Mouse (Mus musculus): ENCODE measurements at regions not wholly inside any gene's neighbourhood (a gene's known extent, or its start where the extent isn't known, plus 50 kb on each side); places are given as distances from the start of the nearest gene placed in this dataset.

DNA sequence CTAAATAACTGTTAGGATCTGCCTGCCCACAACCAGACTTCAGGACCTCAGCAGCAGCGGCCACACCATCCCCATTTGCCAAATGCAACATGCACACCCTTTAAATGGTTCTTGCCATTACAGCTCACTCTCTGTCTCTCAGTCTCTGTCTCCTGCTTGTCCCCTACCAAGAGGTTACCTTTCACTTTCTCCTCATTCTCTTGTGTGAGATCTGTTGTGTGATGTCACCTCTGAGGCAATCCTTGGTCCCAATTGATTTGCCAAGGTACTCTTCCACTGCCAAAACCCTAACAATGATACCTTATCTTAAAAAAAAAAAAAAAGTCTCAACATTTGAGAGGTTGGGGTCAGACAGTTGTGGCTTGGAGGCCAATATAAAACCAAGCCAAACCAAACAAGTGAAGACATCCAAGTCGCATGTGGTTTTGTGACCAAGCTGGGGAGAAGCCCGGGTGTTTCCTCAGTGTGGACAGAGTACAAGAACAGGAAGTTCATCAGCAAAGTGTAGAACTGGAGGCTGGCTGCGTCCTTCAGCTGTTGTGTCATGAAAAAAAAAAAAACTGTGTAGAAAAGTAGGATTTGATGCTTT, 464.2 kb downstream of the Slc4a3 start:
- no peak for DNase-seq

GRCm38 (mm10) chr1:76018588-76018987, 472.5 kb downstream of the Slc4a3 start:
- DNase-seq: no peak

DNA sequence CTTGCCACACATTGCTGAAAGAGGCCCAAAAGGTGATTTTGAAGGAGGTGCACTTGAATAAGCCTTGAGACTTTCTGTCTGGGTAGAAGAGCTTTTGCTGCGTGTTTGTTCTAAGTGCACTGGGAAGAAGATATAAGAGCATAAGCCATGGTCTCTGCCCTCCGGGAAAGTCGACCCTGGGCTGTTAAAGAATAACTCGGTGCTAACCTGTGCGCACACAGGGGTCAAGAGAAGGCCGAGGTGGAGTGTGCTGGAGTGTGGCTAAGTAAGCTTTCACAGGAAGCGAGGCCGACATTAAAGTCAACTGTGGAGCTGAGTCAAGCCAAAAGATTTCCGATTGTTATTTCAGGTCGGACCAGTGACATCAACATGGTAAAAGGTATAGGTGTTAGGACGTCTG, 473.0 kb downstream of the Slc4a3 start:
- no peak for DNase-seq

DNA sequence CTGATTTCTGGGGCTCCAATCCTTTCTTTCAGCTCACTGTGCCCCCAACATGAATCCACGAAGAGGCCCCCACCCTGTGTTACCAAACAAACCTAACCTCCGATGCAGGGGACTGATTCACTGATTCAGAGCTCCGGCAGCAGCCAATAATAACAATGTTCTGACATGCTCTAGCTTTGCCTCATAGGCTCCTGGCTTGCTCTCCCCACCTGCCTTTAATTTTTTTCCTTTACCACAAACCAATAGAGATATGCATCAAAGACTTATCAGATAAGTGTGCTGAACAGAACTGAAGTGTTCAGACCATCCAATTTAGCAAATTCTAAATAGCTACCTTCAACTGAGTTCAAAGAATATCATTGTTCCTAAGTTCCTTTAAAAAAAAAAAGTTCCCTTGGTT, 478.6 kb downstream of the Slc4a3 start:
- DNase-seq: no peak

GRCm38 (mm10) chr1:76025389-76025788, 479.3 kb downstream of the Slc4a3 start:
- no peak for DNase-seq

DNA sequence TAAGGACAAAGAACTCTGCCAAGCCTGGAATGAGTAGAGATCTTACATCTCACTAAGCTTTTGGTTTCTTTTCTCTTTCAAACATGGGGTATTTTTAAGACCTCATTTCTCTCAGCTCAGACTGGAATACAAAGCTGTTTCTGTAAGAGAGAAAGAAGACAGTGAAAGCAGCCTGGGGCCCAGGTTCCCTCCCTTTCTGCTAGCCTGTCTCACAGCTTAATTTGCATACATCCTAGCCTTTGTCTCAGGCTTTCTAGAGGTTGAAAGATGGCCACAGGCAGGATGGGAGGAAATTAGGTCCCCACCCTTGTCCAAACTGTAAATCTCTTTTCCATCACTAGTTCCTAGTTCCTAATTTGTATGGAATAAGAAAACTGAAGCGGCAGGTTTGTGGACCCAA, 483.0 kb downstream of the Slc4a3 start:
- DNase-seq: no peak

GRCm38 (mm10) chr1:76031171-76031922, 485.3 kb downstream of the Slc4a3 start:
- DNase-seq: no peak

DNA sequence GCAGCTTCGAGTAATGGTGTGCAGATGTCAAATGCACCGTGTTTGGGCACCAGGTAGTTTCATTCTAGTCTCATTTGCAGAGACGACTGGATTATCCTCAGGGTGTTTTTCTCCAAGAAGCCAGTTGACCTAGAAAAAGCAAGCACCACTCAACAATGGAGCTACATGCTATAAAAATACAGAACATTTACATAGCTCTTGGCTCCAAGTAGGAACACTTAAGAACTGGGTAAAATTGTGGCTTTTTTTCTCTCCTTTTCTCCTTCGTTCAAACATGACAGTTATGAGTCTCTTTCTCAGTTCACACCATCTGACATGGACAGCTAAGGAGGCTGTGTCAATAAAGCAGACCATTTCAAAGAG, 485.8 kb downstream of the Slc4a3 start:
- DNase-seq: no peak

GRCm38 (mm10) chr1:76032626-76033025, 486.6 kb downstream of the Slc4a3 start:
- no peak for DNase-seq

DNA sequence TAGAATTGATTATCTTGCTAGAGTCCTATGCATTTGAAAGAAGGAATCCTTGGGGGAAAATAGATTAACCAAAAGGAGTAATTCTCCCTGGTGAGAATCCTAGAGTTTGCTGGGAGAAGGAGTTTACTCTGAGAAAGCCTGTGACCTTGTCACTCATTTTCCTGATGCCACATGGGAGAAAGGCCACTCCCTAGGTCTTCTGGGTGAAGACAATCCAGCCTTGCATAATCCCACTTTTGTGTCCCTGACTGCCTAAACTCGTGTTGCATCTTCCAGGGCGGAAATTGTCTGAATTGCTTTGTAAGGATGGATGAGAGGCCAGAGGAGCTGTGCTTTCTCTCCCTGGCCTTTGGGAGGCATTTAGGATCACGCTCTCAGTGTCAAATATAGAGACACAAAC, 490.2 kb downstream of the Slc4a3 start:
- no peak for DNase-seq

GRCm38 (mm10) chr1:76039029-76039655, 493.1 kb downstream of the Slc4a3 start:
- peak; percentile 11 to 33 for DNase-seq

GRCm38 (mm10) chr1:76039661-76040060, 493.6 kb downstream of the Slc4a3 start:
- DNase-seq: no peak

- DNase-seq: no peak
Measured at GRCm38 (mm10) chr1:76050264-76050663, 504.2 kb downstream of the Slc4a3 start.

DNA sequence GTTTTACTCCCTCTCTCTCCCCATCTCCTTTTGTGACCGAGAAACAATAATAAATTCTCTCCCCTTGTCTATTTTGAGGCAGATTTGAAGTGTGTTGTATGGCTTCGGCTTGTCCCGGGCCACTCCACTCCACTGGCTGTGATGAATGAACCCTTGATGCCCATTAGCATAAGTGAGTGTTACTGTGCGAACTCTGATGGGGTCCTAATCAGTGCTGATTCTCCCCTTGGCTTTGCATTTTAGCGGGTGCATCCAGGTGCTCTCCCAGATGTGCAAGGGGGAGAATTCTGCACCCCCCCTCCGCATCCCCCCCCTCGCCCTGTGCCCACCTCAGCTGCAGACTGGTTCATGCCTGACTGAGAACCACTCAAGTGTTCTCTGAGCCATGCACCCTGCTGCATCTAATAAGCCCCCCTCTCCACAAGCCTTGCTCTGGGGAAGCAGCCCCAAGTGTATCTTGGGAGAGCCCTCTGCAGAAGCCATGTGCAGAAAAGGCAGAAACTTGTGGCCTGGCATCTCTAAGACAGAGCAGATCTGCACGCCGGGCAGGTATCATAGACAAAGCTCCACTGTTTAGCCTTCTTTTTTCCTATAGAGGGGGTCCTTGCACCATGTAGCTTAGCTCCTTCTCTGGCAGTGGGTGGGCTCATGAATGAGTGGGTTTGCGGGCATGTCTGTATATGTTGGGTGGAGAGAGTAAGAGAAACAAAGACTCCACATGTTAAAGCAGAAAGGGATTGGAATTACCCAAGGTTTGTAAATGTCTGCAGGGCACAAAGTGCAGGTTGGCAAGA, 507.5 kb downstream of the Slc4a3 start:
- no peak for DNase-seq

DNA sequence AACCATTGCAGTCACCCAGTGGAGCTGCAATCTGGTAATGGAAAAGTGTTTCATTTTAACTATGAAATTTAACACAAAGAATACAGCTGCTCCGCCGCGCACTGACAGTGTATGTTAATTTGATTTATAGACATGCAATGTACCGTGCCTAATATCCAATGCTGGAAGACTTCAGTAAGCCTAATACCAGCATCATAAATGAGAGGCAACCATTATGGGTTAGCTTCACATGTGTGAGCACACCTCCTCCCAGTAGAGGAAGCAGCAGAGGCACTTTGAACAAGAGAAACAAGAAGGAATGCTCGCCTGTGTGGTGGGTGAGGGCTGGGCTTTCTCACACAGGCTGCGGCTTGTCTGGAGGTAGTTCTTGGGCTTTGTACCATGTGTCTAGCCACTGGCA, 519.7 kb downstream of the Slc4a3 start:
- DNase-seq: no peak

GRCm38 (mm10) chr1:76070831-76071321, 524.8 kb downstream of the Slc4a3 start:
- DNase-seq: no peak

- DNase-seq: no peak
Measured at GRCm38 (mm10) chr1:76075213-76075612, 529.1 kb downstream of the Slc4a3 start.

- no peak for DNase-seq
Measured at GRCm38 (mm10) chr1:76075685-76076455, 529.8 kb downstream of the Slc4a3 start.

GRCm38 (mm10) chr1:76080241-76080640, 534.2 kb downstream of the Slc4a3 start:
- no peak for DNase-seq

DNA sequence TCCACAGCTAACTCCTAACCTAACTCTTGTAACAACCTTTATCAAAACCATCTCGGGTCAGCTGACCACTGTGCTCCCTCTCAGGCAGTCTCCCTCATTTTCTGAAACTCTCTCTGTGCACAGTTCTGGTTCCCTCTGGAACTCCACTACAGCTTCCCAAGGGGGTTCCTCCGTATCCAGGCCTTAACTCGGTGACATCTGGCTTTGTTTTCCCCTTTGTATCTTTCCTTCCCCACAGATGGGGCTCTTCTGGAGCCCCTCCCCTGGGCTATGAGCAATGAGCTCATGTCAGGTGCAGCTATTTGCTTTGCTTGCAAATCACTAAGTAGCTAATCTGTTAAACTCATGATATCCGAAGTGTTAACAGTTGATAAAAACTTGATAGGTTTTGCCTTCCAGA, 535.6 kb downstream of the Slc4a3 start:
- no peak for DNase-seq

DNA sequence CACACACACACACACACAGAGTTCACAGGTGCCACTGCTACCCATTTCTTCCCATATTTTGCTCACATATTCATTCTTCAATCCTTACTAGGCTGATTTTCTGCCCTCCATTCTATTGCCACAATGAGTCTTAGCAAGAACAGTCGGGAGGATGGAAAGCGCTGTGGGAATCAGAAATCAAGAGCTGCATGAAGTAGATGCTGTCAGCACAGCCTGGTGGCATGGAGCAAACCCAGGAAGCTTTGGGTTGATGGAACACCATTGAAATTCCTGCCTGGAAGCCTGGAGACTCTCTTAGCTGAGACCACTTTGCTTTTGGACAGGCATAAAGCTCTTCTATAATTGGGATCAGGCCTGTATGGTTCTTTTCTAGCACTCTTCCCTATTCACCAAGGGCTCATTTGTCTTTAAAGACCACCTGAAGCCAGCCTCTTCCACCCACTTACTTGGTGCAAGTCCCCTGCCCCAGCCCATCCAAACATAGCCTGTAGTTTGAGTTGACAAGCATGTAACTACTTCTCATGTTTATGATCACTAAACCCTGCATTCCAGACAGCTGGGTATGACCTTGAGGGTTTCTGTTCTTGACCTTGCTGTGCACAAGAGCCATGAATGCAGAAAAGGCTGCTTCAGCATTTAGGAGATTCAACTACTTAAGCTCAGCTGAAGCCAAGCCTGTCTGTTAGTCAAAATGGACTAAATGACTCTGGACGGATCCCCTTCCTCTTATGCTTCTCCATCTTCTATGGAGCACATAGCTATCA, 537.4 kb downstream of the Slc4a3 start:
- DNase-seq: no peak

DNA sequence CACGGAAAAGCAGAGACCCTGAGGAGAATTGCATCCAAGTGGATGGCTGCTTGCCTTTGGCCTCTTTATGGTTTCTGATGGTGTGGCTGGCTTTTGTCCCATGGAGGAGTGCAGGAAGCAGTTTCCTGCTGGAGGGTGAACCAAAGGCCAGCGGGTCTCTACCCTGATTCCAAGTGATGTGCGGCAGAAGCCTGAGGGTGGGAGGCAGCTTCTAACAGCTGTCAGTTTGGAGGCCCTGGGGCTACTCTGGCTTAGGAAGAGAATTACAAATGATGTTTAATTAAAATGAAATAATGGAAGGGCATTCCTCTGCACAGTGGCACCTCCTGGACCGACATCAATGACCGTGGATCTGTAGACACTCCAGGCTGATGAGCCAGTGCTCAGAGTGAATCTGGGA, 545.0 kb downstream of the Slc4a3 start:
- DNase-seq: no peak

Measured in cerebellum, postnatal 25 days (tissue).